Mouse (Mus musculus) liver, embryonic 16.5 days (tissue): ENCODE results near the gene Tnfsf14. TPM values are rescaled to one million over a fixed set of nuclear protein-coding genes. Genes with fewer than 3 reads are reported as not detected.

Source experiments
- microRNA-seq: library from miRNA; unstranded; fragments of <30 nt; microRNA quantifications from one replicate; pipeline ENCODE4, GENCODE M21; 2016
- polyA plus RNA-seq: library from polyadenylated mRNA; unstranded; fragments of >200 nt; fragmentation: Nextera tagmentation; extraction: Ambion mirVana; gene quantifications from 2 replicates; pipeline ENCODE4 v1.2.1, GENCODE M21; 2015

Tnfsf14 gene
- polyA plus RNA-seq, 1 experiment from 2014 or later = 1.4 TPM

Small RNA genes lying within 50 kb of the gene (microRNA-seq; reads per million reads assigned to microRNA genes)
- gene Mir6978 = not detected

Other genes starting within 250 kb of the Tnfsf14 start
- not detected in 2 replicates for gene Acer1, start 212.1 kb downstream of the Tnfsf14 start, polyA plus RNA-seq
- gene Clpp, start 203.9 kb downstream of the Tnfsf14 start, polyA plus RNA-seq = 62.4 and 62.7 TPM in 2 replicates
- 15.9 and 19.6 TPM in 2 replicates for gene Alkbh7, start 196.8 kb downstream of the Tnfsf14 start, polyA plus RNA-seq
- not detected in 2 replicates for gene Pspn, start 194.2 kb downstream of the Tnfsf14 start, polyA plus RNA-seq
- gene Gtf2f1, start 182.9 kb downstream of the Tnfsf14 start, polyA plus RNA-seq = 45.4 and 47.0 TPM in 2 replicates
- 0.13 and 0.21 TPM in 2 replicates for gene Gm17949, start 182.7 kb downstream of the Tnfsf14 start, polyA plus RNA-seq
- 9.6 and 11.1 TPM in 2 replicates for gene Khsrp, start 162.7 kb downstream of the Tnfsf14 start, polyA plus RNA-seq
- not detected in 2 replicates for gene Slc25a41, start 152.5 kb downstream of the Tnfsf14 start, polyA plus RNA-seq
- 12.1 and 13.1 TPM in 2 replicates for gene Crb3, start 135.1 kb downstream of the Tnfsf14 start, polyA plus RNA-seq
- gene Slc25a23, start 134.3 kb downstream of the Tnfsf14 start, polyA plus RNA-seq = 4.4 and 7.0 TPM in 2 replicates
- gene Dennd1c, start 115.7 kb downstream of the Tnfsf14 start, polyA plus RNA-seq = 4.0 and 4.3 TPM in 2 replicates
- 0.36 and 0.60 TPM in 2 replicates for gene Tubb4a, start 106.4 kb downstream of the Tnfsf14 start, polyA plus RNA-seq
- 0.48 and 0.67 TPM in 2 replicates for gene Tnfsf9, start 88.9 kb downstream of the Tnfsf14 start, polyA plus RNA-seq
- not detected in 2 replicates for gene Cd70, start 44.4 kb downstream of the Tnfsf14 start, polyA plus RNA-seq
- gene C3, start 34.0 kb upstream of the Tnfsf14 start, polyA plus RNA-seq = 494 and 609 TPM in 2 replicates
- gene Gpr108, start 54.3 kb upstream of the Tnfsf14 start, polyA plus RNA-seq = 11.4 and 12.6 TPM in 2 replicates
- gene Trip10, start 55.3 kb upstream of the Tnfsf14 start, polyA plus RNA-seq = 10.4 TPM in 2 replicates
- gene Vav1, start 84.9 kb upstream of the Tnfsf14 start, polyA plus RNA-seq = 13.7 and 14.4 TPM in 2 replicates
- 28.7 and 29.4 TPM in 2 replicates for gene Adgre1, start 164.5 kb upstream of the Tnfsf14 start, polyA plus RNA-seq